Mouse (Mus musculus): ENCODE measurements around the gene Hist1h2bb. TPM values are rescaled to one million over a fixed set of nuclear protein-coding genes. Genes with fewer than 3 reads are reported as not detected.
"Not testable (repeated sequence)": the region's sequence is repeated elsewhere in the genome, so short reads cannot be mapped to it uniquely, and the experiment has no call there.

The Hist1h2bb gene
- polyA plus RNA-seq, 1 experiment from 2014 or later: 2.1 TPM

DNA sequence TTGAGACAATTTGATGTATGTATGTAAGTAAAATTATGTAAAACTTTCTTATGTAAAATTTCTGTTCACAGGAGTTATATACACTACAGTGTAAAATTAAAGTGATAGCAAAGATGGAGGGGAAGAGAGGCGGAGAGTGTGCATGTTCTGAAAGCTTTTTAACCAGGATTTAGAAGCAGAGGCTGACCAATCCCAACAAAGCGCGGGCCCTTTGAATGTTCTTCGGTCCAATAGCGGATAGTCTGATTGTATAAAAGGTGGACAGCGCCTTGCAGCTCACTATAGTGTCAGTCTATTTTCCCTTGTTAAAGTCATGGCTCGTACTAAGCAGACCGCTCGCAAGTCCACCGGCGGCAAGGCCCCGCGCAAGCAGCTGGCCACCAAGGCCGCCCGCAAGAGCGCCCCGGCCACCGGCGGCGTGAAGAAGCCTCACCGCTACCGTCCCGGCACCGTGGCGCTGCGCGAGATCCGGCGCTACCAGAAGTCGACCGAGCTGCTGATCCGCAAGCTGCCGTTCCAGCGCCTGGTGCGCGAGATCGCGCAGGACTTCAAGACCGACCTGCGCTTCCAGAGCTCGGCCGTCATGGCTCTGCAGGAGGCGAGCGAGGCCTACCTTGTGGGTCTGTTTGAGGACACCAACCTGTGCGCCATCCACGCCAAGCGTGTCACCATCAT, 5.7 kb downstream of the Hist1h2bb start, which contains the start of gene Hist1h3b:
TSS of gene Hist1h3b (plus strand) at position 201 of the 675 bp plus-strand sequence.
- Histone ChIP-seq H3K4me1 (ENCODE audit: control insufficient read depth, insufficient read depth, low read length) (peaks cover 13% of the 10 kb centered on the region), H3K27ac (ENCODE audit: low read depth, low read length) (peak within 1 kb of the TSS; percentile 94), H3K4me2 (peak within 1 kb of the TSS; percentile 53), H3K9ac (ENCODE audit: low read length) (peak within 1 kb of the TSS; percentile 70), H3K4me3 (ENCODE audit: low read depth, low read length) (peak within 1 kb of the TSS; percentile 38)
- peak; percentile 99 for DNase-seq (ENCODE audit: low spot score, missing footprints)
- 0% methylated on average over 18 of the region's 47 CpGs for WGBS
- not testable (repeated sequence) for H3K27me3 ChIP-seq (ENCODE audit: control insufficient read depth, insufficient read depth, low read length); H3K36me3 ChIP-seq (ENCODE audit: control insufficient read depth, insufficient read depth, low read length); H3K9me3 ChIP-seq (ENCODE audit: control insufficient read depth, low read length)
- ATAC-seq (ENCODE audit: low FRiP score): peak; percentile 92

DNA sequence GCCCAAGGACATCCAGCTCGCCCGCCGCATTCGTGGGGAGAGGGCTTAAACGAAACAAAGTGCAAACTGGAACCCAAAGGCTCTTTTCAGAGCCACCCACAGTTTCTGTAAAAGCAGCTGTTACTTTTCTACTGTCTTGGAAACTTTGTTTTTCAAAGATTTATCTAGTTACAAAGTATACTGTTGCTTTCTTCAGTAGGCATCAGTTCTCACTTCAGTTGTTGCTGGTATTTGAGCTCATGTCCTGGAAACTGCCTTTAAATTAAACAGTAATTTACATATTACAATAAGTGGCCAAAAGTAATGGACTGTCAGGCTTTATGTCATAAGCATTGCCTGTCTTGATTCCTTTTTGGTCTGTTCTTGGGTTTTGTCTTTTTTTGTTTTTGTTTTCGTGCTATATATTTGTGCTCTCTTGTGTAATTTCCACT, 6.2 kb downstream of the Hist1h2bb start:
- H3K4me2 ChIP-seq: peak overlapping the region; percentile 53
- 5% methylated on average over 6 of the region's 6 CpGs for WGBS
- no peaks in the 10 kb centered on the region for H3K9me3 ChIP-seq (ENCODE audit: control insufficient read depth, low read length)
- H3K4me3 ChIP-seq (ENCODE audit: low read depth, low read length): peak overlapping the region; percentile 33
- peak overlapping the region; percentile 65 for H3K9ac ChIP-seq (ENCODE audit: low read length)
- DNase-seq (ENCODE audit: low spot score, missing footprints): peak; percentile 93
- no peak for ATAC-seq (ENCODE audit: low FRiP score)
- H3K27ac ChIP-seq (ENCODE audit: low read depth, low read length): peak overlapping the region; percentile 76
- no peaks in the 10 kb centered on the region for H3K27me3 ChIP-seq (ENCODE audit: control insufficient read depth, insufficient read depth, low read length)
- H3K36me3 ChIP-seq (ENCODE audit: control insufficient read depth, insufficient read depth, low read length): no peaks in the 10 kb centered on the region
- H3K4me1 ChIP-seq (ENCODE audit: control insufficient read depth, insufficient read depth, low read length): peaks cover 13% of the 10 kb centered on the region

DNA sequence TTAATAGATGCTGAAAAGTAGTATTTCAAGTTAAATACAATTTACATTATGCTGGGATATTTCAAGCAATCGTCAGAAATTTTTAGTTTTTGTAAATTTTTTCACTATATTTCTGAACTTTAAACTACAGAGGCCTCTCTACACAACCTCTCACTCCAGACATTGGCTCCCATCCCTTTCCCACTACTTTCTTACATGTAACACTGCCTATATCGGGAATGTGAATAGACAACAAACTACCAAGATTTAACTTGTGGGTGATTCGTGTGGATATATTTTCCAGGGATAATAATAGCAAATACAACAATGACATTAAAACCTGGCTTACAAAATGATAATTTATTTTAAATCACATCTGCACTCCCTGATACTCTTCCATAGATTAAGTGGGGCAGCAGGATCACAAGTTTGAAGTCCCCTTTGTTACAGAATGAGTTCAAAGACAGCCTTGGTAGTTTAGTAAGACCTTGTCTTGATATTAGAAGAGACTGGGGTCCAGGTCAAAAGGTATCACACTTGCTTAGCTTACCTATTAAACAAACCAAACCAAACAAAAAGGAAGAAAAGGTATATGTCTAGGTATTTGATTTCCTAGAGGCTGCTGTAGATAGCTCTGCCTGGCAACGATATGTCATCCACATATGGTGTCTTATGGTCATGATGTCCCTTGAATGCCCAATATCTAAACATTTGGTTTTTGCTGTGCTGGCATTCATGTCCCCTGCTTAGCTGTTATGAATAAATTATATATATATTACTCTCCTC, 7.0 kb downstream of the Hist1h2bb start:
- WGBS: 56% methylated on average over 4 of the region's 4 CpGs
- DNase-seq (ENCODE audit: low spot score, missing footprints) (peak; percentile 91), ATAC-seq (ENCODE audit: low FRiP score) (no peak)
- H3K27me3 ChIP-seq (ENCODE audit: control insufficient read depth, insufficient read depth, low read length): no peaks in the 10 kb centered on the region
- H3K27ac ChIP-seq (ENCODE audit: low read depth, low read length): peak overlapping the region; percentile 76
- H3K9ac ChIP-seq (ENCODE audit: low read length): no peak overlapping the region; the same call in 1 of the 2 replicates
- no peaks in the 10 kb centered on the region for H3K9me3 ChIP-seq (ENCODE audit: control insufficient read depth, low read length)
- no peak overlapping the region for H3K4me3 ChIP-seq (ENCODE audit: low read depth, low read length)
- peaks cover 10% of the 10 kb centered on the region for H3K4me1 ChIP-seq (ENCODE audit: control insufficient read depth, insufficient read depth, low read length)
- H3K36me3 ChIP-seq (ENCODE audit: control insufficient read depth, insufficient read depth, low read length): no peaks in the 10 kb centered on the region
- peak overlapping the region; percentile 53 for H3K4me2 ChIP-seq

DNA sequence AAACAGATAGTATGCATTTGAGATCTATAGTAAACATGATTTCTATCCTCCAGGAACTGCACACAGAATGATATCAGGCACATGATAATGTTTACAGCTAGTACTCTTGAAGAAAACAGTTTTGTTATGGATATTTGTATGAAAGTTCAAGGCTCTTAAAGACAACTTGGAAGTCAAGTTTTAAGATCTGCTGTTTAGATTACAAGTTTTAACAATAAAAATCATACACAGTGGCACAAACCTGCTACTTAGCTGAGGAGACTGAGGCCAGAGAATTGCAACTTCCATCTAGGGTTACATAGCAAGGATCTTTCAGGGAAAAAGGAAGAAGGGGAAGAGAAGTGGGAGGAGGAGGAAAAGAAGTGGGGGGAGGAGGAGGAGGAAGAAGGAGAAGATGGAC, 8.5 kb downstream of the Hist1h2bb start:
- Histone ChIP-seq H3K9ac (ENCODE audit: low read length) (no peak overlapping the region), H3K27ac (ENCODE audit: low read depth, low read length) (no peak overlapping the region)

DNA sequence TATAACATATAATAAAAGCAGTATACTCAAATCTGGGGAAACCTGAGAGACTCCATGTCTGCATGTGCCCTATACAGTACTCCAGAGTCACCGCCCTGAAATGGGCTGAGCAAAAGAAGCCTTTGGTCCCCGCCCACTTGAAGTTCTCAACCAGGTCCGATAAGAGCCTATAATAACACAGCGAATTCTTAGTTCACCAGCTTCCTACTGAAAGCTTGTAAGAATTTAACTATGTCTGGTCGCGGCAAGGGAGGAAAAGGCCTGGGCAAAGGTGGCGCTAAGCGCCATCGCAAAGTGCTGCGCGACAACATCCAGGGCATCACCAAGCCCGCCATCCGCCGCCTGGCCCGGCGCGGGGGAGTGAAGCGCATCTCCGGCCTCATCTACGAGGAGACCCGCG, 10.3 kb downstream of the Hist1h2bb start, which contains the start of gene Hist1h4b:
TSS of gene Hist1h4b (plus strand) at position 224 of the 400 bp plus-strand sequence.
- Histone ChIP-seq H3K4me1 (ENCODE audit: control insufficient read depth, insufficient read depth, low read length) (peaks cover 20% of the 10 kb centered on the region), H3K4me3 (ENCODE audit: low read depth, low read length) (peak within 1 kb of the TSS; percentile 19), H3K36me3 (ENCODE audit: control insufficient read depth, insufficient read depth, low read length) (no peaks in the 10 kb centered on the region), H3K27me3 (ENCODE audit: control insufficient read depth, insufficient read depth, low read length) (no peaks in the 10 kb centered on the region), H3K4me2 (peak within 1 kb of the TSS; percentile 45), H3K9me3 (ENCODE audit: control insufficient read depth, low read length) (no peaks in the 10 kb centered on the region), H3K9ac (ENCODE audit: low read length) (peak within 1 kb of the TSS; percentile 71), H3K27ac (ENCODE audit: low read depth, low read length) (peak within 1 kb of the TSS; percentile 70)
- under 1% methylated on average over 11 of the region's 22 CpGs for WGBS
- ATAC-seq (ENCODE audit: low FRiP score) (peak; percentile 69), DNase-seq (ENCODE audit: low spot score, missing footprints) (peak; percentile 99)

More for the DNA sequence above, 8.5 kb downstream of the Hist1h2bb start:
- peaks cover 13% of the 10 kb centered on the region for H3K4me1 ChIP-seq (ENCODE audit: control insufficient read depth, insufficient read depth, low read length)
- no peak overlapping the region for H3K4me2 ChIP-seq
- no peaks in the 10 kb centered on the region for H3K27me3 ChIP-seq (ENCODE audit: control insufficient read depth, insufficient read depth, low read length)
- peak; percentile 47 for DNase-seq (ENCODE audit: low spot score, missing footprints)
- ATAC-seq (ENCODE audit: low FRiP score): no peak
- no peaks in the 10 kb centered on the region for H3K36me3 ChIP-seq (ENCODE audit: control insufficient read depth, insufficient read depth, low read length)
- no peak overlapping the region for H3K4me3 ChIP-seq (ENCODE audit: low read depth, low read length)
- no peaks in the 10 kb centered on the region for H3K9me3 ChIP-seq (ENCODE audit: control insufficient read depth, low read length)

DNA sequence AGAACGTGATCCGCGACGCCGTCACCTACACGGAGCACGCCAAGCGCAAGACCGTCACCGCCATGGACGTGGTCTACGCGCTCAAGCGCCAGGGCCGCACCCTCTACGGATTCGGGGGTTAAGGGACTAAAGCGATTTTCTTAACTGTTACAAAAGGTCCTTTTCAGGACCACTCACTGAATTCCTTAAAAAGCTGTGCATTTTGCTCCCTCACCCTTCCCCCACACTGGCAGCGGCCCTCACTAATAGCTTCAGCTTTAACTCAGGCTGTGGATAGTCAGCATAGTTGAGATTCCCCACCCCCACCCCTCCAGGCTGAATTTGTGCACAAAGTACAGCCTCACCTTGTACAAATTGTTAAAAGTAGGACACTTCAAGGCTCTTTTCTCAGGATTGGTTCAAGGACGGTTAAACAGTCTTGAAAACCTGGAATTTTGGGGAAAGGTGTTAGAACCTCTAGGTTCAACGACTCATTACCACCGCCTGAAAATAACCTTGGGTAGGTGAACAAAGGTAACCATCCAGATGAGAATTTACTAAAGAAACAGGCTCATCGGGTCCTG, 10.8 kb downstream of the Hist1h2bb start:
- no peak; the same call in 1 of the 2 replicates for ATAC-seq (ENCODE audit: low FRiP score)
- WGBS: 2% methylated on average over 13 of the region's 23 CpGs
- no peaks in the 10 kb centered on the region for H3K36me3 ChIP-seq (ENCODE audit: control insufficient read depth, insufficient read depth, low read length)

DNA sequence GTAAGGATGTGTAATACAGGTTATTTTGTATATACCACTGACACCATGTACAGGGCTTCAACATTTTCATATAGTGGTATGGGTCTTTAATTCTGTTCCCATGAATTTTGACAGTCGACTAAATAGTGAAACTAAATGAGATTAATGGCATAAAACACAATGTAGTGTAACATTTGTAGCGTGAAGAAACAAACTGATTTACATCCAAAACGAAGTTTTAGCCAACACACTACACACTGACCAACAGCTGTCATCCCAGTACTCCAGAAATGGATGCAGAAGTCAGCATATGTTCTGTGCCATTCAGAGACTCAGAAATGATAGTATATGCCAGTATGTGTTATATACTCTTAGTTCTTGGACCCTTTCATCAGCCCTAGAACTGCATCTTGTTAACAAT, 11.4 kb downstream of the Hist1h2bb start:
- Histone ChIP-seq H3K4me3 (ENCODE audit: low read depth, low read length) (no peak overlapping the region), H3K4me2 (peak overlapping the region; percentile 45; the same call in 1 of the 2 replicates), H3K9me3 (ENCODE audit: control insufficient read depth, low read length) (no peaks in the 10 kb centered on the region), H3K36me3 (ENCODE audit: control insufficient read depth, insufficient read depth, low read length) (no peaks in the 10 kb centered on the region), H3K27me3 (ENCODE audit: control insufficient read depth, insufficient read depth, low read length) (no peaks in the 10 kb centered on the region), H3K27ac (ENCODE audit: low read depth, low read length) (no peak overlapping the region), H3K9ac (ENCODE audit: low read length) (no peak overlapping the region), H3K4me1 (ENCODE audit: control insufficient read depth, insufficient read depth, low read length) (peaks cover 18% of the 10 kb centered on the region)
- ATAC-seq (ENCODE audit: low FRiP score): no peak
- DNase-seq (ENCODE audit: low spot score, missing footprints): peak; percentile 87
- 52% methylated on average over 3 of the region's 3 CpGs for WGBS

More for the DNA sequence above, 10.8 kb downstream of the Hist1h2bb start:
- Histone ChIP-seq H3K27me3 (ENCODE audit: control insufficient read depth, insufficient read depth, low read length) (no peaks in the 10 kb centered on the region), H3K4me1 (ENCODE audit: control insufficient read depth, insufficient read depth, low read length) (peaks cover 20% of the 10 kb centered on the region), H3K4me3 (ENCODE audit: low read depth, low read length) (peak overlapping the region; percentile 19), H3K9me3 (ENCODE audit: control insufficient read depth, low read length) (no peaks in the 10 kb centered on the region), H3K9ac (ENCODE audit: low read length) (peak overlapping the region; percentile 71), H3K4me2 (peak overlapping the region; percentile 45), H3K27ac (ENCODE audit: low read depth, low read length) (peak overlapping the region; percentile 70)
- peak; percentile 96 for DNase-seq (ENCODE audit: low spot score, missing footprints)

DNA sequence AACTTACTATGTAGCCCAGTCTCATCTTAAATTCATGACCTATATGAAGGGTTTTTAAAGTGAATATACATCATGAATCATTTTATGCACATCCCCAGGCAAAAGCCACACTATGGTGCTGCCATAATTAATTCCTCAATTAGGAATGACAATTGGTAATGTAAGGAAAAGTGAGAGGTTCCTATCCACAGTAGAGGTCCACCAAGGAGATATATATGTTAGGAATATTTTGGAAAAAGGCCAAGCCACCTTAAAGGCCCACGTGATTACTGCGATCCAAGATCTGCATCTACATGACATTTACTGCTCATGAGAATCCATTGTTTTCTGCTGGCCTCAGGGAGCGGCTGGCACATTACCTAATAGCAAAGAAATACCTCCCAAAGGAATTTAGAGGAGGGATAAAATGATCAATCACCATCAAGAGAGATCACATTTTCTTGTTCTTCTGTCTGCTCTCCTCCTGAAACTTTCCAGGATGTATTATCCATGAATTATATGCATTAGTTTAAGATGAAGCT, 12.8 kb downstream of the Hist1h2bb start:
- peaks cover 24% of the 10 kb centered on the region for H3K4me1 ChIP-seq (ENCODE audit: control insufficient read depth, insufficient read depth, low read length)
- DNase-seq (ENCODE audit: low spot score, missing footprints) (peak; percentile 90), ATAC-seq (ENCODE audit: low FRiP score) (no peak)
- H3K27me3 ChIP-seq (ENCODE audit: control insufficient read depth, insufficient read depth, low read length): no peaks in the 10 kb centered on the region
- H3K9ac ChIP-seq (ENCODE audit: low read length): no peak overlapping the region
- no peaks in the 10 kb centered on the region for H3K36me3 ChIP-seq (ENCODE audit: control insufficient read depth, insufficient read depth, low read length)
- no peak overlapping the region for H3K4me3 ChIP-seq (ENCODE audit: low read depth, low read length)
- no peaks in the 10 kb centered on the region for H3K9me3 ChIP-seq (ENCODE audit: control insufficient read depth, low read length)
- no peak overlapping the region for H3K27ac ChIP-seq (ENCODE audit: low read depth, low read length)
- WGBS: 85% methylated on average over 3 of the region's 3 CpGs
- H3K4me2 ChIP-seq: no peak overlapping the region

All from midbrain, embryonic 11.5 days (tissue).